Comparison of ENCODE assay signal across 7 mouse cellular contexts in the genomic region with DNA sequence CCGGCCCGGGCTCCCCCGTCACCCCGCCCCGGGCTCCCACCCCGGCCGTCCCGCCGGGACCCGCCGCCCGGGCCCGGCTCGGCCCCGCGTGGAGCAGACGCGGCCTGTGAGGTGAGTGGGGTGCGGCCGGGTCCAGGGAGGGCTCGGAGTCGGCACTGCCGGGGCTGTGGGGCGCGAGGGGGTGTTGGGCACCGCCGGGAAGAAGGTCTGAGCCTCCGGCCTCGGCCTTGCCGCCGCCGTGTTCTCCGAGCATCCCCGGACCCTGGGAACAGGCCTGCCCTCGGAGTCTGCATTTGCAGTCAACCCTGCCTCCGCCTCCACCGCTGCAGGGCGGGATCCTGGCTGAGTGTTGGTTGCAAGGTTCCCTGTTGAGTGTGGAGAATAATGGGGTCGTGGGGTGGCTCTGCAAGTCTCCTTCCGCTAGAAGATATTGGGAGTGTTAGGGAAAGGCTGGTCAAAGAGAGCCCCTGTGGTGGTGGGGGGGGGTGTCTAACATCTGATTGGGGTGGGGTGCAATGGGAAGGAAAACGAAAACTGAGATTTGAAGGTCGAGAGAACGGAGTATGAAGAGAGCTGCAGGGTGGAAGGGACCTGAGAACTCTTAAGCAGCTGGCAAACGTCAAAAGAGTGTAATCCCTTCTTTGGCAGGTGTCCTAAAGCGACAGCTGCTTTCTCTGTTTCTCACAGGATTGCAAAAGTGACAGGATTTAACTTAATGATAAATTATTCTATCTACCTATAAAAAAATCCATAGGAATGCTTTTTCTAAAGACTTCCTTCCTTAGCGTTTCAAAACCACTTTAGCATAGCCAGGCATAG. TPM values are rescaled to one million over a fixed set of nuclear protein-coding genes. Genes with fewer than 3 reads are reported as not detected.
DNase-seq lines count a peak whose midpoint lies in the region; ATAC-seq and TF ChIP-seq lines count a peak whose summit lies in the region.

No protein-coding gene starts in this region.

- H3K36me3 ChIP-seq in thymus, adult 2 months (ENCODE audit: control insufficient read depth, insufficient read depth, low read length), result peaks cover 13% of the 10 kb centered on the region; the same call in 1 of the 2 replicates
- peaks cover 13% of the 10 kb centered on the region for H3K36me3 ChIP-seq in hindbrain, embryonic 13.5 days

- TF ChIP-seq CTCF in thymus, adult 2 months (IDR thresholded peaks at IDR 0.05; ENCODE audit: borderline replicate concordance, control insufficient read depth, extremely low read depth, insufficient read depth, low read length, poor library complexity), result no peak

- no peaks in the 10 kb centered on the region for H3K9me3 ChIP-seq in hindbrain, embryonic 13.5 days

- H3K4me3 ChIP-seq in thymus, adult 2 months (ENCODE audit: control insufficient read depth, insufficient read depth, low read length), result peak overlapping the region; percentile 99
- peak overlapping the region; percentile 67 for H3K4me3 ChIP-seq in hindbrain, embryonic 13.5 days

- peak; percentile 78 for ATAC-seq in hindbrain, embryonic 13.5 days (ENCODE audit: low FRiP score)

- TF ChIP-seq POLR2A in thymus, adult 2 months (IDR thresholded peaks at IDR 0.05; ENCODE audit: control insufficient read depth, extremely low read depth, insufficient read depth, low read length, poor library complexity), result no peak

- peak overlapping the region; percentile 82 for H3K9ac ChIP-seq in hindbrain, embryonic 13.5 days

- DNase-seq in thymus, adult 2 months, result no peak
- DNase-seq in thymus, postnatal 4 days, result no peak
- peak; percentile 66 for DNase-seq in embryo, embryonic 10.5 days (ENCODE audit: low spot score)
- DNase-seq in mesoderm, embryonic 11.5 days (ENCODE audit: low read depth, low spot score), result peak; percentile 36
- DNase-seq in left cerebral cortex, adult 11 months (ENCODE audit: low spot score), result no peak
- DNase-seq in thymus, postnatal 14 days, result no peak

- no peak overlapping the region for H3K27ac ChIP-seq in thymus, adult 2 months (ENCODE audit: control insufficient read depth, insufficient read depth, low read length)
- peak overlapping the region; percentile 86 for H3K27ac ChIP-seq in hindbrain, embryonic 13.5 days

- peak overlapping the region; percentile 99 for H3K4me2 ChIP-seq in hindbrain, embryonic 13.5 days

- WGBS in thymus, adult 2 months, result 2% methylated on average over 46 of the region's 46 CpGs
- under 1% methylated on average over 44 of the region's 46 CpGs for WGBS in hindbrain, embryonic 13.5 days

- H3K27me3 ChIP-seq in thymus, adult 2 months (ENCODE audit: control insufficient read depth, insufficient read depth, low read length), result no peaks in the 10 kb centered on the region
- H3K27me3 ChIP-seq in hindbrain, embryonic 13.5 days, result no peaks in the 10 kb centered on the region

- H3K4me1 ChIP-seq in thymus, adult 2 months (replicated peaks; ENCODE audit: control insufficient read depth, insufficient read depth, low read length), result peaks cover 10% of the 10 kb centered on the region
- H3K4me1 ChIP-seq in hindbrain, embryonic 13.5 days (replicated peaks), result peaks cover 40% of the 10 kb centered on the region

RNA-seq across cellular contexts. Expression of gene Foxm1, which starts 0.4 kb away (rescaled TPM):
- 115 and 149 TPM in 2 replicates for polyA plus RNA-seq in thymus, adult 2 months (2012; rRNA removed)
- polyA plus RNA-seq in hindbrain, embryonic 13.5 days (2015; fragmentation: Nextera tagmentation; extraction: Ambion mirVana), result 8.7 and 9.6 TPM in 2 replicates

RNA-seq across cellular contexts. Expression of gene Rhno1, which starts 0.5 kb away (rescaled TPM):
- 51.7 and 62.0 TPM in 2 replicates for polyA plus RNA-seq in thymus, adult 2 months (2012; rRNA removed)
- 115 and 117 TPM in 2 replicates for polyA plus RNA-seq in hindbrain, embryonic 13.5 days (2015; fragmentation: Nextera tagmentation; extraction: Ambion mirVana)

RNA-seq across cellular contexts. Expression of gene Tulp3, which starts 7.6 kb away (rescaled TPM):
- polyA plus RNA-seq in thymus, adult 2 months (2012; rRNA removed), result 23.5 and 28.0 TPM in 2 replicates
- polyA plus RNA-seq in hindbrain, embryonic 13.5 days (2015; fragmentation: Nextera tagmentation; extraction: Ambion mirVana), result 19.9 and 20.1 TPM in 2 replicates

RNA-seq across cellular contexts. Expression of gene Tex52, which starts 12.0 kb away (rescaled TPM):
- 0.92 and 1.2 TPM in 2 replicates for polyA plus RNA-seq in thymus, adult 2 months (2012; rRNA removed)
- polyA plus RNA-seq in hindbrain, embryonic 13.5 days (2015; fragmentation: Nextera tagmentation; extraction: Ambion mirVana), result 0.47 and 0.70 TPM in 2 replicates

RNA-seq across cellular contexts. Expression of gene Gm44596, which starts 12.1 kb away (rescaled TPM):
- not detected in 2 replicates for polyA plus RNA-seq in thymus, adult 2 months (2012; rRNA removed)
- not detected in 2 replicates for polyA plus RNA-seq in hindbrain, embryonic 13.5 days (2015; fragmentation: Nextera tagmentation; extraction: Ambion mirVana)

Comparison
In these comparisons a context has a peak if more than half of its experiments do, and no peak if none do; other contexts are left out.
1. DNase-seq: peak in embryo, embryonic 10.5 days (single experiment) and mesoderm, embryonic 11.5 days (single experiment); none in thymus, adult 2 months (single experiment), thymus, postnatal 4 days (single experiment), left cerebral cortex, adult 11 months (single experiment) and thymus, postnatal 14 days (single experiment).
2. RNA of gene Foxm1, which starts 0.4 kb away (polyA plus RNA-seq): 115 to 149 TPM in thymus, adult 2 months; 8.7 to 9.6 TPM in hindbrain, embryonic 13.5 days; every median in the first group is over 10 times any median in the second.